Mouse (Mus musculus) forebrain, embryonic 11.5 days (tissue): ENCODE results near the gene Heyl. TPM values are rescaled to one million over a fixed set of nuclear protein-coding genes. Genes with fewer than 3 reads are reported as not detected.

Experiments used
- ATAC-seq: fragments of 200-750 bp; cut with Nextera tagmentation; replicated peaks from 2 replicates; pipeline ENCODE4 v1.8.0; 2017; ENCODE audit warnings: moderate TSS enrichment; ENCODE audit not compliant: low FRiP score
- DNase-seq: peaks from one replicate; pipeline ENCODE4 v3.0.0-alpha.2; 2017; ENCODE audit warnings: low spot score
- H3K27ac ChIP-seq: fragments of 300-500 bp; sonication (generic); 2 replicates; pipeline ENCODE4 v1.5.1; 2014; ENCODE audit warnings: low read depth, low read length
- H3K27me3 ChIP-seq: fragments of 300-500 bp; sonication (generic); 2 replicates; pipeline ENCODE4 v1.6.1; 2014; ENCODE audit warnings: mild to moderate bottlenecking, low read length, mixed read lengths; ENCODE audit not compliant: control insufficient read depth, insufficient read depth
- H3K36me3 ChIP-seq: fragments of 300-500 bp; sonication (generic); 2 replicates; pipeline ENCODE4 v1.6.1; 2014; ENCODE audit warnings: mild to moderate bottlenecking, low read length, moderate library complexity, mixed read lengths; ENCODE audit not compliant: control insufficient read depth, insufficient read depth
- H3K4me1 ChIP-seq: fragments of 300-500 bp; sonication (generic); replicated peaks from 2 replicates; pipeline ENCODE4 v1.6.1; 2014; ENCODE audit warnings: low read length, mixed read lengths; ENCODE audit not compliant: control insufficient read depth, insufficient read depth
- H3K4me2 ChIP-seq: fragments of 300-500 bp; sonication (generic); 2 replicates; pipeline ENCODE4 v1.6.1; 2014; ENCODE audit warnings: low read depth, mild to moderate bottlenecking, low read length, moderate library complexity, mixed read lengths; ENCODE audit not compliant: severe bottlenecking
- H3K4me3 ChIP-seq: fragments of 300-500 bp; sonication (generic); 2 replicates; pipeline ENCODE4 v1.5.1; 2014; ENCODE audit warnings: low read depth, low read length
- H3K9ac ChIP-seq: fragments of 300-500 bp; sonication (generic); 2 replicates; pipeline ENCODE4 v1.6.1; 2014; ENCODE audit warnings: low read length
- H3K9me3 ChIP-seq: fragments of 300-500 bp; sonication (generic); 2 replicates; pipeline ENCODE4 v1.6.1; 2016; ENCODE audit warnings: low read length, mixed read lengths; ENCODE audit not compliant: control insufficient read depth
- WGBS: fragments of 180-500 bp; shearing (Covaris S2); extraction: QIAGEN DNeasy Blood & Tissue Kit; methylation state at CpG from one replicate; pipeline ENCODE4 v1.1.7; 2014; 5-methylcytosine and 5-hydroxymethylcytosine counted together
- polyA plus RNA-seq: library from polyadenylated mRNA; unstranded; fragments of >200 nt; fragmentation: Nextera tagmentation; extraction: Ambion mirVana; gene quantifications from 2 replicates; pipeline ENCODE4 v1.2.1, GENCODE M21; 2014

Heyl gene
- polyA plus RNA-seq, 1 experiment from 2014 or later, result 7.9 TPM

DNA sequence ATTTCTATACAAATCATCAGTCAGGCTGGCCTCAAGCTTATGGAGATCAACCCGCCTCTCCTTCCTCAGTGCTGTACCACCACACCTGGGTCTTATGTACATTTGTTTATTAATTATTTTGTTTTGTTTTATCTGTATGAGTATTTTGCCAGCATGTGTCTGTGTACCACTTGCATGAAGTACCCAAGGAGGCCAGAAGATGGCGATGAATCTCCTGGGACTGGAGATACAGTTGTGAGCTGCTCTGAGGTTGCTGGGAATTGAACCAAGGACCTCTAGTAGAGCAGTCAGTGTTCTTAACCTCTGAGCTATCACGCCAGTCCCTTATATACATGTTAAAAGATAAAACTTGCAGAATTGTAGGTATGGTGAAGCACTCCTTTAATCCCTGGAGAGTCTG, 10.0 kb upstream of the Heyl start:
- H3K9me3 ChIP-seq, result no peaks in the 10 kb centered on the region
- 41% methylated on average over 3 of the region's 3 CpGs for WGBS
- no peak overlapping the region for H3K27ac ChIP-seq
- no peaks in the 10 kb centered on the region for H3K4me1 ChIP-seq
- no peaks in the 10 kb centered on the region for H3K36me3 ChIP-seq
- H3K4me2 ChIP-seq, result no peak overlapping the region
- H3K4me3 ChIP-seq, result no peak overlapping the region
- DNase-seq (no peak), ATAC-seq (no peak)
- H3K9ac ChIP-seq, result no peak overlapping the region
- H3K27me3 ChIP-seq, result no peaks in the 10 kb centered on the region

DNA sequence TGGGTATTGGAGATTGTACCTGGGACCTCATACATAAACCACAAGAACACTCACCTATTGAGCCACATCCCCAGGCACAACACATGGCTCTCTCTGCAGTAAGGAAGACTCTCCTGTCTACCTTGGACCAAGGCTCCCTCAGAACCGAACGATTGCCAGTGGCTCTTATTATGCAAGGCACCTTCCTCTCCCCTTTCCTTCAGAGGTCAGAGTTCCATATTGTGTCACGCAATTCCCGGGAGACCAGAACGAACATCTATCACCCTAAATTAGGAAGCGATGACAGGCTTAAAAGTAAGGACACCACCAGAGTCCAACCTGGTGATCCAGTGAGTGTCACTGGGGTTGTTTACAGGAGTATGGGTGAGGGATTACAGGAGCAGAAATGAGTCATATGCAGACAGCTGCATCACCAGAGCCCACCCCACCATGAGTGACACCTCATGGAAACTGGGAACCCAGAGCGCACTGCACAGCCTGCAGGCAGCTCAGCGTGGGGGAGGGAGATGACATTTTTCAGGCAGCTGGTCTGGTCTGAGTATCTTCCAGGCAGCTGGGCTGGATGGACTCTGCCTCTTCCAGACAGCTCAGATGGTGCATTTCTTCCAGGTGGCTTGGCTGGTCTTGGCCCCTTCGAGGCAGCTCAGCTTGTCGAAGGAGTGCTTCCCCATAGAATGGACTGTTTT, 7.5 kb upstream of the Heyl start:
- DNase-seq, result no peak
- no peak overlapping the region for H3K9ac ChIP-seq
- WGBS, result 85% methylated on average over 10 of the region's 10 CpGs

DNA sequence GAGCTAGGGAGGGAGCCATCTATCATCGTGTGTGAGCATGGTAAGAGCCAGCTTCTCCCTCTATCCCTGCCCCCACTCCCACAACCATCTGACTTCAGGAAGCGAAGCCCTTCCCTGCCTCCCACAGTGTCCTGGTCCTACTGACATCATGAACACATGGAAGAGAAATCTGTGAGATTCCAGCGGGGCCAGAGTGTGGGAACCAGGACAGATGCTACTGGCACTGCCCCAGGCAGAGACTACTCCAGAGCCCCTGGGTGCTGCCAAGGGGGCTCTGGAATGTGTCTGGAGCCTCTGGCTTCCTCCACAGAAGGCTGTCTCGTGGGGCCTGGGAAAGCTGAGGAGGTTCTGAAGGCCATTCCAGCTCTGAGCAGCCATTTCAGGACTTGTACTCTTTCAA, 5.6 kb upstream of the Heyl start:
- Histone ChIP-seq H3K4me3 (no peak overlapping the region), H3K27me3 (no peaks in the 10 kb centered on the region; the same call in 1 of the 2 replicates), H3K9ac (no peak overlapping the region), H3K9me3 (no peaks in the 10 kb centered on the region), H3K27ac (no peak overlapping the region), H3K4me2 (no peak overlapping the region), H3K36me3 (no peaks in the 10 kb centered on the region), H3K4me1 (no peaks in the 10 kb centered on the region)
- ATAC-seq, result no peak
- DNase-seq, result no peak
- WGBS, result 45% methylated on average over 4 of the region's 4 CpGs

More for the DNA sequence above, 7.5 kb upstream of the Heyl start:
- Histone ChIP-seq H3K4me3 (no peak overlapping the region), H3K36me3 (no peaks in the 10 kb centered on the region), H3K9me3 (no peaks in the 10 kb centered on the region), H3K4me1 (no peaks in the 10 kb centered on the region), H3K4me2 (no peak overlapping the region), H3K27ac (no peak overlapping the region), H3K27me3 (no peaks in the 10 kb centered on the region)
- ATAC-seq, result no peak

DNA sequence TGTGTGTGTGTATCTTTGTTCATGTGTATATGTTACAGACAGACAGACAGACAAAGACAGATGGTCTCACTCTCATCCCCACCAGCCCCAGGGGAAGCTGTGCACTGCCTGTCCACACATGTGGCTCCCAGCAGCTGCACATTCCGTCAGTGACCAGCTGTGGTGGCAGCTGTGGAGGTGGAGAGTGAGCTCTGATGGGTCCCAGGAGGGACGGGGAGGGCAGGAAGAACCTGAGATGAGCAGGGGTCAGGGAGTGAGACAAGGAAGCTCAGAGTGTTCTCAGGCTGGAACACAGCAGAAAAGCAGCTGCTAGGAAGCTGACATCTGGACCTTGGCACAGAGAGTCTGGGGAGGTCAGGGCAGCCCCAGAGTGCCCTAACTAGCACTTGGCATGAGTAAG, 5.1 kb upstream of the Heyl start:
- Histone ChIP-seq H3K27me3 (peaks cover 4% of the 10 kb centered on the region), H3K4me3 (no peak overlapping the region), H3K4me1 (peaks cover 1% of the 10 kb centered on the region; the same call in 1 of the 2 replicates), H3K9me3 (no peaks in the 10 kb centered on the region), H3K27ac (no peak overlapping the region), H3K36me3 (no peaks in the 10 kb centered on the region), H3K9ac (no peak overlapping the region), H3K4me2 (no peak overlapping the region)
- ATAC-seq (no peak), DNase-seq (no peak)
- WGBS, result 57% methylated on average over 2 of the region's 2 CpGs

DNA sequence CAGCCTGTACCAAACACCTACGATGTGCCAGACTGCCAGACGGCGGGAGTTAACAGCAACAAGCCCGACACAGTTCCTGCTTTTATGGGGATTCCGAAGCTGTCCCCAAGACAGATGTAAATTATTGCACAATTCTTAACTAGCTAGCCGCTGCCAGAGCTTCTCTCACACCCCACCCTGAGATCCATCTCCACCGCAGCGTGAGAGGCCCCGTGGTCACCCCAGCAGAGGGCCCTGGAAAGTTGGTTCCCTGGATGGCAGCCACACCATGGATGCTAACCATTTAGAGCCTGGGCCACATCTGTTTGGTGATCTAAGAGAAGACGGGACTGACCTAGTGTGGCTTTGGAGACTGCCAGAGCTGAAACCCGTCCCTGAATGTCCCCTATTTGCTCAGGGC, 4.2 kb upstream of the Heyl start:
- H3K9me3 ChIP-seq, result no peaks in the 10 kb centered on the region
- H3K27ac ChIP-seq, result no peak overlapping the region
- H3K4me1 ChIP-seq, result peaks cover 6% of the 10 kb centered on the region; the same call in 1 of the 2 replicates
- H3K27me3 ChIP-seq, result peaks cover 9% of the 10 kb centered on the region
- H3K4me2 ChIP-seq, result no peak overlapping the region
- ATAC-seq, result no peak
- no peak overlapping the region for H3K9ac ChIP-seq
- WGBS, result 89% methylated on average over 11 of the region's 11 CpGs
- no peak for DNase-seq
- no peaks in the 10 kb centered on the region for H3K36me3 ChIP-seq
- no peak overlapping the region for H3K4me3 ChIP-seq

DNA sequence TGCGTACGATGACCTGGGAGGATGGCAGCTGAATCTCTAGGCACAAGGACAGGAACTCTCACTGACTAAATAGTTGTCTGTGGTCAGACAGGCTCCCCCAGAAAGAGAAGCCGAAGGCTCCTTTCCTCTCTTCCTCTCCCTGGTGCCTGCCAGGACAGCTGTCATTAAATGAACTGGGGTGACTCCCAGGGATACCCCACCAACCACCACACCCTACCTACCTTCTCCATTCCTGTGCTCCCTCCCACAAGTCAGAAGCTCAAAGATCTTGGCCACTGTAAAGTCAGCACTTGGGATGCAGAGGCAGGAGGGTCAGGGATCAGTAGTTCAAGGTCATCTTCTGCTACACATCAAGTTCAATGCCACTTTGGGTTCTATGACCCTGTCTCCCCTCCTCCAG, 515 bp upstream of the Heyl start:
- no peak for DNase-seq
- Histone ChIP-seq H3K27ac (no peak overlapping the region), H3K9ac (no peak overlapping the region), H3K27me3 (peaks cover 17% of the 10 kb centered on the region), H3K36me3 (no peaks in the 10 kb centered on the region), H3K4me2 (no peak overlapping the region), H3K4me1 (peaks cover 6% of the 10 kb centered on the region; the same call in 1 of the 2 replicates), H3K9me3 (no peaks in the 10 kb centered on the region), H3K4me3 (no peak overlapping the region)
- WGBS, result 65% methylated on average over 3 of the region's 3 CpGs
- ATAC-seq, result no peak

DNA sequence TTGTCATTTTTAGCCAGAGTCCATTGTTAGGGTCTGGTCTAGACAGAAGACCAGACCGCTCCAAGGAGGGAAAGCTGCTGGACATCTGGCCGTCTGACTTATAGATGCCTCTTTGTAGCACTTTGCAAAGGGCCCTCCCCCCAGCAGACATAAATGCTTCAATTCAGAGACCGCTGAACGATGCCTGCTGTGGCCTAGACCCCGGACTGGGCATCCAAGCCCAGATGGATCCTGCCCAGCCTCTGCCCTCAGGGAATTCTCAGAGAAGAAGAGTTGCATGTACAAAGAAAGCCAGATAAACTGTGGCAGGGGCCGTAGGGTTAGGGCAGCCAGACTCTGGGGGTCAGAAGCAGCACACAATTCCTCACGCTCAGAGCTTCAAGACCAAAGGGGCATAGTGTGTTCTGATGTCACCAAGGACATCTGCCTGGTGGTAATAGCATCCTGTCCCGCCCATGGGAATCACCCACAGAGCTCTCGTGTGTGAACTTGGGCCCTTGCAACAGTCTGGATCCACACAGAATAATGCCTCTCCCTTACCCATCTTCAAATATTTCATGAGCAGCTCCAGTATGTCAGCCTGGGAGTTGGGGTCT, 2.6 kb downstream of the Heyl start:
- ATAC-seq (no peak), DNase-seq (no peak)
- Histone ChIP-seq H3K4me2 (no peak overlapping the region), H3K4me1 (peaks cover 6% of the 10 kb centered on the region; the same call in 1 of the 2 replicates), H3K9ac (no peak overlapping the region), H3K4me3 (no peak overlapping the region), H3K27ac (no peak overlapping the region), H3K9me3 (no peaks in the 10 kb centered on the region), H3K27me3 (peaks cover 30% of the 10 kb centered on the region), H3K36me3 (no peaks in the 10 kb centered on the region)
- WGBS, result 68% methylated on average over 9 of the region's 9 CpGs

DNA sequence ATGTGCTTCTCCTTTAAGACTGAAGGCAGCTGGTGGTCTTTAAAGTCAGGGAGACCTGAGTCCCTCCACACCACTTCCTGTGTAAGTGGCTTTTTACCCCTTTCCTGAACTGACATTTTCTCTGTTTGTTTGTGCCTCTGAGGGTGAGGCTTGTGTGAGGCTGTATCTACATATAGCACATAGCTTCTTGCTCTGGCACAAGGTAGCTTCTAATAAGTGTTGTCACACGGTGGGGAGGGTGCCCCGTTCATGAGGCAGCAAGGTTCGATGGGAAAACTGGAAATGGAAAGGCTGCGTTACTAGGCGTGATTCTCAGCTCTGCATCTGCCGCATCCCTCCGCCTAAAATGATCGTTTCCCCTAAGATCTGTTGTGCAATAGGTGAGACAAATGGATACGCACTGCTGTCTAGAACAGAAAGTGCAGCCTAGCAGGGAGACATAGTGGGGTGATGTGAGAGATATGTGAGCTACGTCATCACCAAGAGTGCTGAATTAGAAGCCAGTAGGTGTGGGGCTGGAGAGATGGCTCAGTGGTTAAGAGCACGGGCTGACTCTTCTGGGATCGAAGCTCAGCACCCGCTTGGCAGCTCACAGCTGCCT, 3.2 kb downstream of the Heyl start:
- peaks cover 6% of the 10 kb centered on the region; the same call in 1 of the 2 replicates for H3K4me1 ChIP-seq

More for the DNA sequence above, 3.2 kb downstream of the Heyl start:
- no peak overlapping the region for H3K4me2 ChIP-seq
- H3K27ac ChIP-seq, result no peak overlapping the region
- H3K9me3 ChIP-seq, result no peaks in the 10 kb centered on the region
- WGBS, result 84% methylated on average over 13 of the region's 13 CpGs
- H3K27me3 ChIP-seq, result peaks cover 30% of the 10 kb centered on the region
- H3K4me3 ChIP-seq, result no peak overlapping the region
- DNase-seq (no peak), ATAC-seq (no peak)
- H3K36me3 ChIP-seq, result no peaks in the 10 kb centered on the region
- no peak overlapping the region for H3K9ac ChIP-seq
